Mouse (Mus musculus) liver, embryonic 14.5 days (tissue): ENCODE data around the gene Smarcd3.

Experiments
- CTCF ChIP-seq: IDR thresholded peaks from 2 replicates; pipeline ENCODE4 v1.5.1; 2016; ENCODE audit warnings: antibody characterized with exemption, low read depth, control low read depth
- EP300 ChIP-seq: IDR thresholded peaks from 2 replicates; pipeline ENCODE4 v1.6.1; 2016; ENCODE audit warnings: antibody characterized with exemption, low read depth

DNA sequence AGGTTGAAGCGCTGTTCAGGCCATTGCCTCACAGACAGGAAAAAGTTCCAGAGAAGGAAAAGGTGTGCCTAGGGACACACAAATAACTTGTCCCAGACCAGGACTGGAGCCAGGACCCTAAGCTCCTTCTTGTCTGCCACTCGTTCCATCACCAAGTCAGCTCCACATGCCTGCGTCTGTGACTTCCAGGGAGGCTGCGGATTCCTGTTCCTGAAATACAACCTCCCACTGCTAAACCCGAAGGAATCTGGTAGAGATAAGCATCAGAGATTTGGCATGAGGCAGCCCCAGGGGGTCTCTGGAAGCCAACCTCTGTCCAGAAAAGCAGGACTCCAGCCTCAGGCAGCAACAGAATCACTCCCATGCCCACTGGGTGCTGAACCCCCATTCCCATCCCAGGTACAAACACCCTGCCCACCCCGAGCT is 83.1 kb downstream of the Smarcd3 start:
- TF ChIP-seq CTCF (no peak), EP300 (no peak)
